21 mouse cellular contexts compared by ENCODE assay signal in the genomic region with DNA sequence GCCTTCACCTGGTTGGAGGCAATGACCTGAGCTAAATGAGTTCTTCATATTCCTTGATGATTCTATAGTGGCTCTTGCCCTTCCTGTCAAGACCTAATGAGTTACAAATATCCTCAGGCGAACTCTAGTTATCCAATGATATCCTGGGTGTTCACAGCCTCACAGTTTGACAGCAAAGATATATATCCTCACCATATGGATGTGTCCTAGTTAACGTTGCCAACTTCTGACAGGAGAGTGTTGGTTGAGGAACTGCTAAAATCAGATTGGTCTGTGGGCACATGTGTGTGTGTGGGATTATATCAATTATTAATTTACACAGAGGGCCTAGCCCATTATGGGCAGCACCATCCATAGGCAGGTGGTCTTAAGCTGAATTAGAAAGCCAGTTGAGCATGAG.
DNase-seq lines count a peak whose midpoint lies in the region; TF ChIP-seq lines count a peak whose summit lies in the region.
"Had no signal": no experiment of that assay in that cellular context is flagged by ENCODE, and none has a peak within 500 bp of the region (broad histone marks: within the 10 kb centered on the region; RNA-seq: fewer than 3 reads in every experiment).

No protein-coding gene starts in this region.

- no peaks in the 10 kb centered on the region for H3K27me3 ChIP-seq in limb, embryonic 10.5 days (ENCODE audit: low read depth, poor library complexity, severe bottlenecking)
- H3K27me3 ChIP-seq: embryonic facial prominence, embryonic 13.5 days; forebrain, embryonic 12.5 days had no signal

- TF ChIP-seq CTCF in cortical plate, adult 2 months (IDR thresholded peaks at IDR 0.05; ENCODE audit: extremely low read depth, insufficient read depth, low read length), result no peak

- WGBS in limb, embryonic 10.5 days, result 82% methylated on average over 2 of the region's 2 CpGs

- 0 out of 2 replicates have a peak overlapping the region, but pooled peaks have one; percentile 3 for H3K27ac ChIP-seq in cortical plate, adult 2 months (ENCODE audit: insufficient read depth, low read length)
- H3K27ac ChIP-seq in limb, embryonic 10.5 days, result no peak overlapping the region
- H3K27ac ChIP-seq: embryonic facial prominence, embryonic 13.5 days; embryonic facial prominence, embryonic 15.5 days; forebrain, embryonic 10.5 days; forebrain, embryonic 12.5 days had no signal

- H3K4me1 ChIP-seq in cortical plate, adult 2 months (ENCODE audit: control insufficient read depth, insufficient read depth, low read length), result peaks cover 3% of the 10 kb centered on the region; the same call in 1 of the 2 replicates
- H3K4me1 ChIP-seq in limb, embryonic 10.5 days, result peaks cover 21% of the 10 kb centered on the region
- H3K4me1 ChIP-seq: embryonic facial prominence, embryonic 13.5 days; embryonic facial prominence, embryonic 15.5 days had no signal

- peak; percentile 16 to 50 for DNase-seq in frontal cortex, adult 2 months (ENCODE audit: extremely low spot score in 1 of 2, low spot score in 1 of 2)
- no peak for DNase-seq in frontal cortex, postnatal 25 days (ENCODE audit: low spot score in 2 of 2)
- DNase-seq in brain, adult 2 months (ENCODE audit: low read depth, low spot score), result peak; percentile 57
- peak; percentile 47 for DNase-seq in telencephalon, adult 2 months (ENCODE audit: low read depth, low spot score)
- no peak for DNase-seq in thymus, postnatal 4 days
- DNase-seq in limb, embryonic 10.5 days (ENCODE audit: low spot score), result no peak
- DNase-seq: adrenal gland, adult 2 months; adrenal gland, postnatal 10 days; adrenal gland, postnatal 25 days; cerebellum, adult 11-12 months; cerebellum, adult 2 months; cerebellum, adult 9-10 months; cerebellum, postnatal 10 days; cerebellum, postnatal 25 days; embryo, embryonic 11 days had no signal

- H3K9me3 ChIP-seq in limb, embryonic 10.5 days (replicated peaks), result no peaks in the 10 kb centered on the region
- H3K9me3 ChIP-seq: embryonic facial prominence, embryonic 13.5 days; embryonic facial prominence, embryonic 15.5 days; forebrain, embryonic 10.5 days; forebrain, embryonic 12.5 days had no signal

- no peak for TF ChIP-seq POLR2A in cortical plate, adult 2 months (IDR thresholded peaks at IDR 0.05; ENCODE audit: extremely low read depth, insufficient read depth, low read length)

- H3K4me3 ChIP-seq in cortical plate, adult 2 months (ENCODE audit: insufficient read depth, low read length), result no peak overlapping the region
- no peak overlapping the region for H3K4me3 ChIP-seq in limb, embryonic 10.5 days
- H3K4me3 ChIP-seq: embryonic facial prominence, embryonic 13.5 days; embryonic facial prominence, embryonic 15.5 days; erythroblast, embryonic 14.5 days; forebrain, embryonic 10.5 days; forebrain, embryonic 12.5 days had no signal

- H3K36me3 ChIP-seq in limb, embryonic 10.5 days, result no peaks in the 10 kb centered on the region
- H3K36me3 ChIP-seq: embryonic facial prominence, embryonic 13.5 days; embryonic facial prominence, embryonic 15.5 days; forebrain, embryonic 10.5 days; forebrain, embryonic 12.5 days had no signal

Comparison
In these comparisons a context has a peak if more than half of its experiments do, and no peak if none do; other contexts are left out.
1. DNase-seq: peak in frontal cortex, adult 2 months (2 of 2), brain, adult 2 months (single experiment) and telencephalon, adult 2 months (single experiment); none in frontal cortex, postnatal 25 days (0 of 2), thymus, postnatal 4 days (single experiment) and limb, embryonic 10.5 days (single experiment).